Mouse (Mus musculus) ES-Bruce4 (cell line): ENCODE measurements at regions not wholly inside any gene's neighbourhood (a gene's known extent, or its start where the extent isn't known, plus 50 kb on each side); places are given as distances from the start of the nearest gene placed in this dataset.

Experiments used
- H3K27ac ChIP-seq: 2 replicates; pipeline ENCODE4 v1.5.1; 2012; ENCODE audit warnings: low read length, inconsistent platforms; ENCODE audit not compliant: insufficient read depth
- H3K27me3 ChIP-seq: 2 replicates; pipeline ENCODE4 v1.6.1; 2012; ENCODE audit warnings: mild to moderate bottlenecking, low read length, inconsistent platforms; ENCODE audit not compliant: control insufficient read depth, poor library complexity, insufficient read depth, severe bottlenecking
- H3K36me3 ChIP-seq: 2 replicates; pipeline ENCODE4 v1.6.1; 2012; ENCODE audit warnings: inconsistent platforms, mild to moderate bottlenecking, low read length, moderate library complexity; ENCODE audit not compliant: control insufficient read depth, poor library complexity, insufficient read depth, severe bottlenecking
- H3K4me1 ChIP-seq: one replicate; pipeline ENCODE4 v1.8.1; 2011; ENCODE audit warnings: low read length; ENCODE audit not compliant: control insufficient read depth, insufficient read depth
- H3K4me3 ChIP-seq: 2 replicates; pipeline ENCODE4 v1.5.1; 2011; ENCODE audit warnings: low read depth, mild to moderate bottlenecking, low read length
- H3K9ac ChIP-seq: 2 replicates; pipeline ENCODE4 v1.6.1; 2012; ENCODE audit warnings: low read depth, mild to moderate bottlenecking, inconsistent platforms; ENCODE audit not compliant: poor library complexity, severe bottlenecking
- H3K9me3 ChIP-seq: replicated peaks from 2 replicates; pipeline ENCODE4 v1.6.1; 2012; ENCODE audit warnings: mild to moderate bottlenecking, low read length, inconsistent platforms; ENCODE audit not compliant: control insufficient read depth, poor library complexity, insufficient read depth, severe bottlenecking
- CTCF ChIP-seq: IDR thresholded peaks from one replicate; pipeline ENCODE4 v1.8.1; 2011; ENCODE audit warnings: low read depth, low read length
- EP300 ChIP-seq: IDR thresholded peaks from 2 replicates; pipeline ENCODE4 v1.6.1; 2011; ENCODE audit warnings: low read depth, low read length; ENCODE audit not compliant: insufficient read depth
- POLR2A ChIP-seq: IDR thresholded peaks from one replicate; pipeline ENCODE4 v1.8.1; 2011; ENCODE audit warnings: low read length; ENCODE audit not compliant: insufficient read depth

DNA sequence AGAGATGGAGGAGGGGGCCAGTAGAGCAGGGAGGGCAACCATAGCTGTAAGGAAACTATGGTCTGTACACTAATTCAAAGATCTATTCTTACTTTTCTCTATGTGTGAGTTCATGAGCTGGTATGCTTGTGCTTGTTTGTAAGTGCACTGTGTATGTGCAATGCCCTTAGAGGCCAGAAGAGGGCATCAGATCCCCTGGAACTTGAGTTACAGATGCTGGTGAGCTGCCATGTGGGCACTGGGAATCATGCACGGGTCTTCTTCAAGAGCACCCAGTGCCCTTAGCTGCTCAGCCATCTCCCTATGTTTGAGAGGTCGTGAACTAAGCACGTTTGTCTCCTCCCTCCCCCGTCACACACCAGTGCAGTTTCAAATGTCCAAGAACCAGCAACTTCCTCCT is 68.9 kb downstream of the Tbx3 start:
- no peak overlapping the region for H3K4me3 ChIP-seq
- H3K27me3 ChIP-seq: no peaks in the 10 kb centered on the region
- peak; percentile 49 for TF ChIP-seq CTCF
- no peak for TF ChIP-seq POLR2A
- H3K4me1 ChIP-seq: no peaks in the 10 kb centered on the region
- no peaks in the 10 kb centered on the region for H3K36me3 ChIP-seq
- no peak overlapping the region for H3K9ac ChIP-seq
- no peaks in the 10 kb centered on the region for H3K9me3 ChIP-seq
- no peak overlapping the region for H3K27ac ChIP-seq

- Histone ChIP-seq H3K36me3 (no peaks in the 10 kb centered on the region), H3K27me3 (no peaks in the 10 kb centered on the region), H3K27ac (no peak overlapping the region), H3K4me1 (no peaks in the 10 kb centered on the region), H3K9ac (no peak overlapping the region), H3K4me3 (no peak overlapping the region), H3K9me3 (no peaks in the 10 kb centered on the region)
- no peak for TF ChIP-seq POLR2A
- TF ChIP-seq EP300: no peak
- peak; percentile 97 for TF ChIP-seq CTCF
These were observed 70.6 kb downstream of the Tbx3 start for GRCm38 (mm10) chr5:119741116-119741515.

- Histone ChIP-seq H3K4me3 (no peak overlapping the region), H3K36me3 (no peaks in the 10 kb centered on the region), H3K9me3 (no peaks in the 10 kb centered on the region), H3K27ac (no peak overlapping the region), H3K27me3 (no peaks in the 10 kb centered on the region), H3K4me1 (no peaks in the 10 kb centered on the region), H3K9ac (no peak overlapping the region)
- no peak for TF ChIP-seq EP300
- no peak for TF ChIP-seq POLR2A
- no peak for TF ChIP-seq CTCF
These were observed 73.3 kb downstream of the Tbx3 start for GRCm38 (mm10) chr5:119743733-119744132.

- TF ChIP-seq CTCF (peak; percentile 70), POLR2A (no peak)
- Histone ChIP-seq H3K4me3 (no peak overlapping the region), H3K27me3 (no peaks in the 10 kb centered on the region), H3K27ac (no peak overlapping the region), H3K36me3 (no peaks in the 10 kb centered on the region), H3K4me1 (peaks cover 1% of the 10 kb centered on the region), H3K9me3 (no peaks in the 10 kb centered on the region), H3K9ac (no peak overlapping the region)
These were observed 76.6 kb downstream of the Tbx3 start for GRCm38 (mm10) chr5:119747038-119747437.

- Histone ChIP-seq H3K27me3 (no peaks in the 10 kb centered on the region), H3K4me1 (peaks cover 1% of the 10 kb centered on the region), H3K36me3 (no peaks in the 10 kb centered on the region), H3K27ac (no peak overlapping the region), H3K9ac (no peak overlapping the region), H3K4me3 (0 out of 2 replicates have a peak overlapping the region, but pooled peaks have one; percentile 17), H3K9me3 (no peaks in the 10 kb centered on the region)
- TF ChIP-seq CTCF (no peak), EP300 (no peak), POLR2A (no peak)
These were observed 78.2 kb downstream of the Tbx3 start for GRCm38 (mm10) chr5:119748667-119749066.

- H3K9me3 ChIP-seq: no peaks in the 10 kb centered on the region
- H3K9ac ChIP-seq: no peak overlapping the region
- no peak overlapping the region for H3K4me3 ChIP-seq
- no peaks in the 10 kb centered on the region for H3K36me3 ChIP-seq
- TF ChIP-seq EP300: no peak
- TF ChIP-seq POLR2A: no peak
- TF ChIP-seq CTCF: no peak
- H3K27ac ChIP-seq: no peak overlapping the region
- H3K27me3 ChIP-seq: no peaks in the 10 kb centered on the region
- H3K4me1 ChIP-seq: peaks cover 1% of the 10 kb centered on the region
These were observed 78.7 kb downstream of the Tbx3 start for GRCm38 (mm10) chr5:119749153-119749552.
